Mouse (Mus musculus) cortical plate, adult 2 months (tissue): ENCODE measurements at regions not wholly inside any gene's neighbourhood (a gene's known extent, or its start where the extent isn't known, plus 50 kb on each side); places are given as distances from the start of the nearest gene placed in this dataset.

Source experiments
- CTCF ChIP-seq: fragments of 200-500 bp; IDR thresholded peaks from 2 replicates; pipeline ENCODE4 v1.5.1; 2011; ENCODE audit warnings: mild to moderate bottlenecking, control low read depth, low read length; ENCODE audit not compliant: insufficient read depth; ENCODE audit errors: extremely low read depth
- POLR2A ChIP-seq: fragments of 200-500 bp; IDR thresholded peaks from 2 replicates; pipeline ENCODE4 v1.6.1; 2011; ENCODE audit warnings: mild to moderate bottlenecking, low read length, control low read depth; ENCODE audit not compliant: insufficient read depth; ENCODE audit errors: extremely low read depth

- TF ChIP-seq POLR2A, result no peak
- no peak for TF ChIP-seq CTCF
Measured at GRCm38 (mm10) chr12:25209333-25209728, 112.4 kb upstream of the Id2 start.
